Mouse (Mus musculus): ENCODE measurements around the gene Cachd1.

GRCm38 (mm10) chr4:100894142-100894541, 117.7 kb downstream of the Cachd1 start:
- TF ChIP-seq POLR2A (IDR thresholded peaks at IDR 0.05; ENCODE audit: insufficient read depth, low read depth, low read length) (no peak), CTCF (IDR thresholded peaks at IDR 0.05; ENCODE audit: insufficient read depth, low read depth, low read length) (no peak)
